Mouse (Mus musculus): Measurements from ENCODE around the gene Tbc1d8. TPM values are rescaled to one million over a fixed set of nuclear protein-coding genes. Genes with fewer than 3 reads are reported as not detected.
A peak's percentile ranks its signal among the peaks of the same experiment; 100 is the strongest.

The Tbc1d8 gene
- total RNA-seq, 2 experiments from 2014 or later = 4.6 to 6.3 TPM

DNA sequence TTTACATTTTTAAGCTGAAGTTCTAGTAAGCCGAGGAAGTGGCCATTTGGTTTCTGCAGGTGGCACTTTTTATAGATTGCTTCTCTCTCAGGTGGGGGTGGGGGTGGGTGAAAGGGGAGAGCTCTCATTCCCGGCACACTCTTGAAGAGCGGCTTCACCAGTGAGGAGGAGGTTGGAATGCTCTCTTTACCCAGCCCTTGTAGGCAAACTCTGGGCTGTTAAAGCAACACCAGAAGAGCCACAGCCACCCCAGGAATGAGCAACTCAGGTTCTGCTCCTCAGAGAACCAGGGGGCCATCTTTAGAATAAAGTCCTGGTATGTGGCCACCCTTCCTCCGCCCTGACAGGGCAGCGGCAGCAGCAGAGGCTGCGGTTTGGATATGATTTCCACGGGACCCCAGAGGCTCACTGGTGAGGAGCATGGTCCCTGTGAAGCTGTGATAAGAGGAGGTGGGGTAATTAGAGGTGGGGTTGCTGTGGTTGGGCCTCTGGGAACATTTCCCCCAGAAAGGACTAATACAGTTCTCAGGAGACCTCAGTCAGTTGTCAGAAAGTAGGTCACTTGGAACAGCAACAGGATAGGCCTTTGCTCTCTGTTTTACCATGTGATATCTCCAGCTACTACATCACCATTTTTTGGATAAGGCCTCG is 85.2 kb downstream of the Tbc1d8 start:
- DNase-seq = peak; percentile 45 to 68

DNA sequence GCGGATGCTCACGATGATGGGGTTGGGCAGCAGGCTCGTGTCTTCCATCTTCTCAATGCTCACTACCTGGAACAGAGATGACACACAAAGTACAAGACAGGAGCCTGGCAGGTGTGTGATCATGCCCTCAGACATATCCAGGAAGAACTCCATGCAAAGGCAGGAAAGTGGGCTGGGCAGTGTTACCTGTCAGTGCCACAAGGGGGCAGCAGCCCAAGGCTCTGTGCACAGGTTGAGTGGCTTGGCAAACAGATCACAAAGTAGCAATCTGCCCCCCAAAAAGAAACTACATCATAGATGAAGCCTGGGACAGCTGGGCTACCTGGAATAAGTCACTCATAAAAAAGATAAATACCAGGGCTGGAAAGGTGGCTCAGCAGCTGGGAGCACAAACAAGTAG is 86.4 kb downstream of the Tbc1d8 start:
- peak; percentile 69 to 87 for DNase-seq

DNA sequence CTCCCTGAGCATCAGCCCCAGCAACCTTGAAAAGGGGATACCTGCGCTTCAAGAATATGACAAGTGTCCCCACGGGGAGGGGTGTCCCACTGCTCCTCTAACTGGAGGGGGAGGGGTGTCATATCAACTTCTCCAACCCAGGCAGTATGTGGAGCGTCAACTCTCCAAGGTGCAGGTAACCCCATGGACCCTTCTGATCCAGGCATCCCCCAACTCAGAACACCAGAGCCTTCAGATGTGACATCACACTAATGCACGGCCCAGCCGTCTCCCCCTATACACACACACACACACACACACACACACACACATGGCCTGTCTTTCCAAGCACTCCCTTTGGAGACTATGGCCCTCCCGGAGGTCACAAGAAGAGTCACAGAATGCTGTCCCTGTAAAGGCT is 86.9 kb downstream of the Tbc1d8 start:
- no peak for DNase-seq

DNA sequence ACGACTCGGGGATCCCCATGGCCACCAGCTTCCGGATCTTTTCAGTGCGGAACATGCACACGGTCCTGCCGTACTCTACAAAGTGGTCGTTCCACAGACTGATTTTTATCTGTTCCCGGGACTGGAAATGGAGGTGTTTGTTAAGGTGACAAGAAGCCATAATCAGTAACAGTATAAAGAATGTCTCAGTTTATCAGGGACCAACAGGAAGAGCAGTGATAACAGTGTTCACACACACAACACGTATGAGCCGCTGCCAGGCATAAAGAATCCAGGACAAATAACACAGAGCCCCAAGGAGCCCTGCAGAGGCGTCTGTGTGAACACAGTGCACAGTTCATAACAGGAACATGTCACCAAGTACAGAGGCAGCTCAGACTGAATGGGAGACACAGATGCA is 89.2 kb downstream of the Tbc1d8 start:
- DNase-seq = no peak

DNA sequence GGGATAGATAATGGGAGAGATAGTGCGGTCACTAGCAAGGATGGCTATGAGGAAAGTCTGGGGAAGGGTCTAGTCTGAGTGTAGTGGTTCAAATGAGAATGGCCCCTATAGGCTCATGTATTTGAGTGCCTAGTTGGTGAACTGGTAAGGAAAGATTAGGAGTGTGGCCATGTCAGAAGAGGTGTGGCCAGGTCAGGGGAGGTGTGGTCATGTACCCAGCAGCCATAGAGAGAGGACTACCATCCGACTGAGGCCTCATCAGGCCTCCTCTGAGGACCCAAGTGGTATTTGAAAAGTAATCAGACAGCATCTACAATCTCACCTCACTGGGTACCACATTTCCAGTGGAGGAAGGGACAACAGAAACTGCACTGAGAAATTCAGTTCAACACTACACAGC is 90.4 kb downstream of the Tbc1d8 start:
- DNase-seq = no peak

DNA sequence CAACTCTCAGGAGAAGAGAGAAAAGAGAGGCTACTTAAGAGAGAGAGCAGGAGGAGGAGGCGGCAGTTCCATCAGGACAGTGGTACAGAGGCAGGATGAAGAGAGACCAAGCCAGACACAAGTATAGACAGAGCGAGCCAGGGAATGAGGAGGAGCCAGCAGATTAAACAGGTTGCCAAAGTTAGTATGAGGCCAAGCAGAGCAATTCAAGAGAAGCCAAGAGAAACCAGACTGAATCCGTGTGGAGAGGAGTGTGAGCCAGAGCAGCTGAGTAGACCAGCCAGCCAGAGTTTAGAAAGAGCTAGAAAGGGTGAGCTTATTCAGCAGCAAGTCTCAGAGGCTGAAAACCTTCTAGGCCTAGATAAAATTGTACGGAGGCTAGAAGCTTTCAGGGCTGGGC is 91.1 kb downstream of the Tbc1d8 start:
- DNase-seq = peak; percentile 62 to 83

DNA sequence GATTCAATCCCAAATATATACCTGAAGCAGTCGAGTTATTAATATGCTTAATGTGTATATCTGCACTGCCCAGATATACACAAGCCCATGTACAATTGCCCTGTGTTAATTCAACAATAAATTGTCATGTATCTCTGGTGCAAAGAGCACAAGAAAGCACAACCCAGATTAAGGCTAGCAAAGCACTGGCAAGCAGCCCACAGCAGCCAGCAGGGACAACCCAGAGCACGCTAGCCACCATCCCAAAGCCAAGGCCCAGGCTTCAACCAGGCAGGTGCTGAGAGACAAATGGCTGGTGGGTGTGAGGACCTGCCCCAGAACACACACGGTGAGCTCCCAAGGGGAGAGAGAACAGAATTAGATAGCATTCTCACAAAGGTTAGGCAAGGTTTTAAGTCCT is 92.1 kb downstream of the Tbc1d8 start:
- DNase-seq = no peak

DNA sequence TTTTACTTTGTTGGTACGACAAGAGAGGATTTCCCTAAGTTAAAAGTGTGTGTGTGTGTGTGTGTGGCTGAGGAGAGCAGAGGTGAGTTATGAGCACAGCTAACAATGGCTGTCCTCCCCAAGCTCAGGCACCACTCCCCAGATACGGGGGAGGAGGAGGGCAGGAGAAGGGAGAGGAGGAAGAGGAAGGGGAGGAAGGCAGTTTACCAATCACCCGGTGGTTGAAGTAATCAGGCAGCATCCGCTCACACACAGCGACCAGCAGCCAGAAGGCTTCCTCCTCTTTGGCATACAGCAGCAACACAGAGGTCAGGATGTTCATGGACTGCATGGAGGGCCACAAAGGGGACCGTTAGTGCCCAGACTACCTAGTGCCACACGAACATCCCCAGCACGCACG is 93.6 kb downstream of the Tbc1d8 start:
- DNase-seq = no peak

DNA sequence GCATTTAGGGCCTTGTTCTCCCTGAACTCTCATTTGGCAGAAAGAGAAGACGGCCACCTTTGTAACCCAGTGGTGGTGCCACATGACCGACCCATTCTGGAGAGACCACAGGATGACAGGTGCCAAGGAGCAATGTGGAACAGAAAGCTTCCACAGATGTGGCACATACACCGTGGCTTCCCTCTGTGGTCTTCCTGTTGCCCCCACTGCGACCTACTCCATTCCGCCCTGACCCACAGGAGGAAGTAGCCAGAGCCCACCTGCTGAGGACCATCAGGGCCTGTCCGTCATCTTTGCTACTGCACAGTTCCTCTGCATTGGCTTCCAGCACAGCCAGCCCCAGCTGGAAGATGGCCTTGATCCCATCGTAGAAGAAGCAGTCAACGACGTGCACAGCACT is 97.5 kb downstream of the Tbc1d8 start:
- no peak for DNase-seq

DNA sequence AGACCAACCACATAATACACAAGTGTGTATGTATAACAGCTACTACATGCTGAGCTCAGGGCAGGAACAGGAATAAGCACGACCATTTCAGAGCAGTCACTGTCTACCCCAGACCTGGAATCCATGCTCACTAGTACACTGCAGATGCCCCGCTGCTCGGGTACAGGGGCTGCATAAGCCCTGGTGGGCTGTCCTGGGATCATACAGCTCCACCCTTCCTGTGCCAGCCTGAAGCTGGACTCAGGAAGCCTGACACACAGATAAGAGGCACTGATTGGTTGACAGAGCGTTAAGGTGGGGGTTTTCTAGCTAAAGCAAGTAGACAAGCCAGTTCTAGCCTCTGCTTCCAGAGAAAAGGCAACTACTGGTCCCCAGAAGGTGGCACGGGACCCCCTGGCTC is 99.5 kb downstream of the Tbc1d8 start:
- no peak for DNase-seq

DNA sequence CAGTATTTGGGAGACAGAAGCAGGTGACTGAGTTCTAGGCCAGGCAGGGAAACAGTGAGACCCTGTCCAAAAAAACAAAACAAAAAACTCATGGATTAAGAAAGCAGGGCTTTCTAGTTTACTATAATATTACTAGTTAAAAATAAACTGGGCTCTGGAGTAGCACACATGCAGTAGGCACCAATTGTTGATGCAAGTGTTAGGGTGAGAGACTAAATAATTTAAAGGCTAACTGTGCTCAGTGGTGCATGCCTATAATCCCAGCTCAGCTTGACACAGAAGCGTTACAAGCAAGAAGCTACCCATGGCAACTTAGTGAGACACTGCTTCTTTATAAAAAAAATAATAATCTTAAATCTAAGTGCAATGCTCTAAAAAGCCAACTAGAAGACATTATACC is 100.0 kb downstream of the Tbc1d8 start:
- no peak for DNase-seq

DNA sequence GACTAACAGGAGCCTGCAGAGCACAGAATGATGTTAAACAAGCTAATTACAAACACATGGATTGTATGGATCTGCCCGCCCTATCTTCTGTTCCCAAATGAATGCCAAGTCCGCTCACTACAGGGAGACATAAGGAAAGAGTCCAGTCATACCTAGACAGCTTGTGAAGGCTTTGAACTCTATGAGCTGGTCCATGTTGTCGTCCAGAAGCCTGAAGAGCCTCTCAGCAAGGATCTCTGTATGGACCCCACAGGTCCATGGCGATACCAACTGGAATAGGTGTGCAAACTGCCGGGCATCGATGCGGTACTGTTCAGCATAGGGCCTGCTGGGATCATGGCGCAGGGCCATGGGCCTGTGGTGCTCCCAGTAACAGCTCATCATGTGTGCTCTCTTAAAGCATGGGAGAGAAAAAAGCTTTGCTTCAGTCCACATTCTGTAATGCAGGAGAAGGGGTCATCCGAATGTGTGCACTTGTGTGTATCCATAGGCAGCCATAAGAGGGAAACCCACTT is 101.8 kb downstream of the Tbc1d8 start:
- DNase-seq = no peak

DNA sequence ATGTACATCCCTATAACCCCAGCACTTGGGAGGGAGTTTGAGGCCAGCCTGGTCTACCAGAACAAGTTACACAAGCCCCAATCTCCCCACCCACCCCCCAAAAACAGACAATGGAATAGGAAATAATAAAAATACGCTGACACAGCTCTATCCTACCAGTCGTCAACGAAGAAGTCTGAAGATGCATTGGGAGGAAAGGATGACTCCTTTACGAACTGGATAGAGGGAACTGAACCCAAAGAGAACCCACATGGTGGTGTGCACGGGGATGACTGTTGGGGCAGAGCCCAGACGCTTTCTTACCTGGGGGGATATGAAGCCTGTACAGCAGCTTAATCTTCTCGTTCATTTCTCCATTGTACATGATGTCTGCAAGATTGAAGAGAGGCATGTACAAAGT is 102.4 kb downstream of the Tbc1d8 start:
- no peak for DNase-seq

DNA sequence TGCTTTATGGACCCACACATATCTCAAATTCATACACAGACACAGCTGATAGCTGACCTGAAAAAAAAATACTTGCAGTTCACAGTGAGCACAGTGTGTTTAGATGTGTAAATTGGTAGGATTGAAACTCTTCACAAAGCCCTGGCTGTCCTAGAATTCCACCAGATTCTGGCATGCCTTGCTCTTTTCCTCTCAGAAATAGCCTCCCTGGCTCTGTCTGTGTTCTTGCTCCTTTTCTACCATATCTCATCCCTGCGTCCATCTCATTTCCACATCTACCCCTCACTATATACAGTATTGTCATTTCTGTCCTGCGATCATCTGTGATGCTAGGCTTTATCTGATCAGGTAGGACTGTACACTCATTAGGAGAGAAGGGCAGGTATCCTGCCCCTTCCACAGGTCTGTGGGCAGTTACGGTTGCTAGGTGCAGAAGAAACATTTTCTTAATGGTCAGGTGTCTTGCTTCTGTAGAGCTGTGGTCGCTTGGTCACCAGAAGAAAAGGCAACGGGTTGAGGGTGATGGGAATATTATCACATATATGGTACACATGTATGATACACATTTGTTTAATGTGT is 104.2 kb downstream of the Tbc1d8 start:
- no peak for DNase-seq

DNA sequence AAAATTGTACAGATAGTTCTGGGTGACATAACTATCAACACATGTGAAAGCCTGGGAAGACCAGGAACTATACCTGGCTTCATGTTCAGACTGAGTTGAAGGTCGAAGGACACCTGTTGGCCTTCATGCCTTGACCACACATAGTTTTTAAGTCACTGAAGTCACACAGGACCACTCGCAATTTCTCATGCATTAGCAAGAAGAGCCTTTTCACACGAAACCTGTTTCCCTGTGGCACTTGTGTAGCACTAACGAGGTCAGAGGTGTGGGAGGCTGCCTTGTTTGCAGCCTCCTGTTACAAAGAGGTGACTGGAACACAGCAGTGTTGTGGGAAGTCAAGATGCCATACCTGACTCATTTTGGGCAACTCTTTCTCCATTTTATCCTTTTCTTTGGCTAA is 105.2 kb downstream of the Tbc1d8 start:
- no peak for DNase-seq

DNA sequence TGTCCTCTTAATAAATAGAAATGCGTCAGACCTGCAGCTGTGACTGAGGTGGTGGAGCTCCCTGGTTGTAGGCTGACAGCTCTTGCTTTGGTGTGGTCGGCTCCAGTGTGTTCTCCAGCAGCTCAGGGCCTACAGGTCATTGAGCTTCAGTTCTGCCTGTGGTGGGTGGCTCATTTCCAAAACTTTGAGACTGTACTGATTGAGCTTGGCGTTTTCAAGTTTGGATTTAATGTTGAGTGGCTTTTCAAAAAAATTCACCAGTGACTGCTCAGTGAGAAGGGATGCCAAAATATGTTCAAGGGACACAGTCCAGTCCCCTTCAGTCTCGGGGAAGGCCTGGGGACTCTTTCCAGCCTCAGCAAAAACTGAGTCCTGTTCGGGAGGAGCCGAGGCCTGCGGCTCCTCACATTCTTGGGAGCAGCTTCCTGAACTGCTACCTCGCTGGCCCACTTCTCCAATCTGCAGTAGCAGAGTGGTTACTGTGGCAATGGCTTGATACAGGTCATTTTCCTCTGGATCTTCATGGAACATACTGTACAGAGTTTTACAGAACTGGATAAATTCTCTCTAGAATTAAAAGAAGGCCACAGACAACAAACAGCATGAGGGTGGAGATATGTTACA is 106.2 kb downstream of the Tbc1d8 start:
- no peak for DNase-seq

DNA sequence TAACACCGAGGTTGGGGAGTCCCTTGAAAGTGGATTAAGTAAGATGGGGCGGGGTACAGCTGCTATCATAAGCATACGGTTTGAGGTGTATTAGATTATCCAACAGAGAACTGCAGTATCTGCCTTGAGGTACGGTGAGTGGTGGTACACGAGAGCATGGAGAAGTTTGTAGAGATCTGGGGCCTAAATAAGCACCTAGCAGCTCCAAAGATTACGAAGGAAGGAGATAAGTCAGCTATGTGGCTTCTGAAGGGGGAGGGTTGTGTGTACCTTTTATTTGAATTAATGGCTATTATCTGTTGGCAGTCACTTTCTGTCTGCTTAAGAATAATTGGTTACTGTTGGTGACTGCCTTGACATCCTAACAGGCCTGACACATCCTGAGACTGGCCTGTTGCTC is 108.1 kb downstream of the Tbc1d8 start:
- DNase-seq = no peak

DNA sequence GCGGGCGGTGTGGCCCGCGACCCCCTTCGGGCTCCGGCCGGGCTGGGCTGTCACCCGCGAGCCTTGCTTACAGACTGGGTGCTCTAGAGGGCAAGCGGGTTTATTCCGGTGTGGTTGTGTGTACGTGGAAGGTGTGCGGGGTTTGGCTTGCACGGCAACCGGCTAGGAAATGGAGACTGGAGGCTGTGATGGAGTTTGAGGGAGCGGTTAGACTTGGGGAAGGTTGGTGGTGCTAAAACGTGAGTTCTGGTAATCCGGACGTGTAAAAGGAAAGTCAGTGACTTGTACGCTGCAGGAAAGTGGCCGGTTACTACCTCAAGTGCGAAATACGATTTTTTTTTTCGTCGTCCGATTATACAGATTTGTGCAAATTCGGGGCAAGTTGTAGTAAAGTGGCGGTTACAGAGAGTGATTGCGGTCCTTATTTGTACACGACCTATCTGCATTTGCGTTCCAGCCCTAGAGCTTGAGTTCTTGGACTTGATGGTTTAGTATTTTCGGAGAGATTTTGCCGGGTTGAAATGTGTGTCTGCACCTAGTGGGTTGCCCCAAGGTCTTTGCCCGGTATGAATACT is 110.2 kb downstream of the Tbc1d8 start:
- no peak for DNase-seq

DNA sequence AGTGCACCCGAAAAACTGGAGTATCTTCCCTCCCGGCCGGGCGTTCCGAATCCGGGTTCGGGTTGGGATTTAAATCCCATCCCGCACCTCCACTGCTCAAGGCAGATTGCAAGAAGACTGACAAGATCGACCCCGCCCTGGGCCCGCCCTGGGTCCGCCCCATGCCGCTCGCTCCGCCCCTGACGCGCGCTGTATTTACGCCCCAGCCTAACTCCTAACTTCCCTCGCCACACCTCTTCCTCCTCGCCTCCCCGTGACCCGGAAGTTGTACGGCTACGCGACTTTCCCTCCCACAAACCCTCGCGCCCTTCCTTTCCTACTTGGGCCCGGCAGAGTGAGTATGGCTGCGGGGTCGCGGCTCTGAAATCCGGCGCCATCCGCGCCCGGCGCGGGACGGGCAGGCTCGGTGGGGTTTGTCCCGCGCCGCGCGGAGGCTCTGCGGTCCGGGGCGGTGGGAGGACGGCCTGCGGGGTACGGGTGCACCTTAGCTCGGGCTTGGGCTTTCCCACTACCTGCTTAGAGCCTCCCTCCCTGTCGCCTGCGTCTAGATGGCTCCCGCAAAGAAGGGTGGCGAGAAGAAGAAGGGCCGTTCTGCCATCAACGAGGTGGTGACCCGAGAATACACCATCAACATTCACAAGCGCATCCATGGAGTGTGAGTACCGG is 110.8 kb downstream of the Tbc1d8 start, which contains the start of gene Rpl31:
TSS of gene Rpl31 (plus strand) at position 242 of the 666 bp plus-strand sequence.
- peak; percentile 99 to 100 for DNase-seq

DNA sequence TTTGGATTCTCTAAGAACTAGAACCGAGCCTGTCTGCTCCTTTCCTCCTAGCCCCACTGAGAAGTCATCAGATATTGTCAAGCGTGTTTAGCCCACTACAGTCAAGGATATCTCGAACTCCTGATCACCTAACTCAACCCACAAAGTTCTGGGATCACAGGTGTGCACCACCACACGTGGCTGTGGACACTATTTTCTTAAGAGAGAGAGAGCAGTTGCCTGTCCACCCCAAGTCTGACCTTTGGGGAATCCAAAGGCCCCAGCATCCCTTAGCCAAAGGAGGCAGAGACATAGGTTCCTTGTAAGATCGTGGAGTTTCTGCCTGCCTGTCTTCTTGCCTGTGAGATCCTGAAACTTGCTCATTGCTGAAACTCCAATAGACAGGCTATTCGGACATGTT is 111.5 kb downstream of the Tbc1d8 start:
- no peak for DNase-seq

DNA sequence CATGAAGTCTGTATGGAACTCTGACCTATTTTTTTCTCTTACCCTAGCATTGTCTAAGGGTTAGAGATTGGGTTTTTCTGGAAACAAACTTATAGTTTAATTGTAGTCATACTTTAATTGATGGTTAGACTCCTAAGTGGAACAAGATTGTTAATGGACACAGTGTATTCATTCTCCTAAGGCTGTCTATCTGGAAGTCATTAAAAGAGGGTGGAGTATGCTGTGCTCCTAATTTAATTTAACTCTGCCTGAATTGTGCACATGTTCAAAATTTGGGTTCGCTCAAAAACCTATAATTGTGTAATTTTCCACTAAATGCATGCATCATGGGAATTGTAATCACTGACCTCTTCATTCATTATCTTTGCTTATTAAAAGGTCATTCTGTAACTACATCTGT is 113.0 kb downstream of the Tbc1d8 start:
- DNase-seq = no peak

DNA sequence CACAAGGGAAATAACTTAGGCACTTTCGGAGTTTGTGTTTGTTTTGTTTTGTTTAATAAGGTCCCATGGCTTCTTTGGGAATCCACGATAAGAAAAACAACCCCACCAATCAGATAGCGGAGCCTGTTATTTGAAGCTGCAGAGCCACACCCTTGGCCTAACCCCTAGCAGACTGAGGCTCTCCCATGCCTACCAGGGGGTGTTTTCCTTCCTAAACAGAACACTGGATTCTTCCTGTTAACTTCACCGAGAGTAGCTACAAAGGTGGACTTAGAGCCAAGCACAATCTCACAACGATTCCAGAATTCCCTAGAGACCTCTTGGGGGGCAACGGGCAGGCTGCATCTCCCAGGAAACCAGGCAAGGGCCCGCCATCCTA is 116.1 kb downstream of the Tbc1d8 start:
- no peak for DNase-seq
